Mouse (Mus musculus) lung, postnatal 36 days (tissue): ENCODE data around the gene Sytl3.
A peak's percentile ranks its signal among the peaks of the same experiment; 100 is the strongest.
"Not testable (repeated sequence)": the region's sequence is repeated elsewhere in the genome, so short reads cannot be mapped to it uniquely, and the experiment has no call there.

ENCODE experiments used
- DNase-seq: peaks from one replicate; pipeline ENCODE4 v3.0.0; 2022; ENCODE audit warnings: mixed read lengths

Sytl3 gene

DNA sequence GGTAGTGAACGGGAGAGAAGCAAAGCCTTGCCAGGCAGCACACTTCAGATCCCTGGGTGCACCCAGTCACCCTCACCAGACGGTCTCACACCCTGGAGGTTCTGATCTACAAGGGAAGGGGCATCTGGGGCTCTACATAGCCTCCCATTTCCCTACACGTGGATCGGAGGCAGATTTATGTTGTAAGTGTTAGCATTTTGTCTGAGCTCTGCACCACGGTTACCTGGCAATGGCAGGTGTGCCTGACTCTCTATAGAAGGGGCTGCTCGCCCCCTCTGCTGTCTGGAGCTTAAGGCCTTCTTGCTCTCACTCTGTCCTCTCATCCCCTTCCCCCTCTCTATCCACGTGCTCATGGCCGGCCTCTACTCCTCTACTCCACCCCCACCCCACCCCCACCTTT lies 37.6 kb downstream of the Sytl3 start:
- DNase-seq: not testable (repeated sequence)

- DNase-seq: peak; percentile 82
Observed at GRCm38 (mm10) chr17:6697224-6697775, 38.4 kb downstream of the Sytl3 start.

GRCm38 (mm10) chr17:6699502-6699901 lies 40.6 kb downstream of the Sytl3 start:
- DNase-seq: not testable (repeated sequence)

GRCm38 (mm10) chr17:6700077-6700476 lies 41.2 kb downstream of the Sytl3 start:
- DNase-seq: not testable (repeated sequence)

GRCm38 (mm10) chr17:6702625-6703221 lies 43.8 kb downstream of the Sytl3 start:
- DNase-seq: not testable (repeated sequence)

GRCm38 (mm10) chr17:6703381-6704270 lies 44.7 kb downstream of the Sytl3 start:
- peak; percentile 43 for DNase-seq

DNA sequence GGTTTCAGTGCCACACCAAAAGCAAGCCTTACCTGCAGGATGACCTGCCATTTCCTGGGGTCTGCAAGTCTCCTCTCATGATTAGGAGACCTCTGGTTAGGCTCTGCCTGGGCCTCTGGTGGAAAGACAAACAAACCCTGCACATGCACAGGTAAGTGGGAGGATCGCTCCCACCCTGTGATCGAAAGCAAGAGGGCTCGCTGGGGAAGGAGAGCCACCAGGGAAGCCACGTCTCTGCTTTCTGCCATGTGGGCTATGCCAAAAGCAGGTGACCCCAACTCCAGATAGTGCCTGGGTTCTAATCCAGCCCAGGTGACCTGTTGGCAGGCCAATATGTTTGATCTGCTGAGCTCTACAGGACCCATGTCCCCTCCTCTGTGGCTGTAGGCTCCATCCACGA lies 47.6 kb downstream of the Sytl3 start:
- not testable (repeated sequence) for DNase-seq

DNA sequence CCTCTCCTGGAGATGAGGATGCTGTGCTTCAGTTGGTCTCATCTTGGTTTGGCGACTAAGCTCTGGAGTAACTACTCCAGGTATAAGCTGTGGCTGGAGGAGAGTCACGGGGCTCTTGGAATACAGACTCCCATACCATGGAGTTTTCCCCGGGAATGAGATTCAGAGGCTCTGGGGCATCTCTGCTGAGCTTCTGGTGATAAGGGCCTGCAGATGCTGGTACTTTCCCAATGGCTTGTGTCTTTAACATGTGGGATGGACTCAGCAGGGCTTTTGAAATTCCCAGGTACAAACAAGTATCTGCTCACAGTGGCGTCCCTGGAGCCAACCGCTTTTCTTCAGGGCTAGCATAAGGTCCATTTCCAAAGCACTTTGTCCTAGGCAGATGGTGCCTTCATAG lies 48.5 kb downstream of the Sytl3 start:
- DNase-seq: not testable (repeated sequence)

DNA sequence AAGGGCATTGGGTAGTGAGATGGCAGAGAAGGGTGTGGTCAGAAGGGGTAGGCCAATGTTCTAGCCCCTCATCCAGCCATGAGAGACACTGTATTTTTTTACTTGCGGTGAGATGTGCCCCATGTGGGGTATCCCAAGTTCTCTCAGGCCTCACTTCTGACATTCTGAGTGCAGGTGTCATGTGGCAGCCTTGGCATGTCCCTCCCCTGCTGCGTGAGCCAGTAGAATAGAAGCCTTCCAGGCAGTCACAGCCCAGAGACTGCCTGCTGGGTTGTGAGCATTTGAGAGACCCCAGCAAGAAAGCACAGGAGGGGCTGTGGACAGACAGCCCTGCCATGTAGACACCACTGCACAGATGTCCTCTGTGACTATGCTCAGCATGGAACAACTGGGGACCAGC lies 49.3 kb downstream of the Sytl3 start:
- DNase-seq: not testable (repeated sequence)

DNA sequence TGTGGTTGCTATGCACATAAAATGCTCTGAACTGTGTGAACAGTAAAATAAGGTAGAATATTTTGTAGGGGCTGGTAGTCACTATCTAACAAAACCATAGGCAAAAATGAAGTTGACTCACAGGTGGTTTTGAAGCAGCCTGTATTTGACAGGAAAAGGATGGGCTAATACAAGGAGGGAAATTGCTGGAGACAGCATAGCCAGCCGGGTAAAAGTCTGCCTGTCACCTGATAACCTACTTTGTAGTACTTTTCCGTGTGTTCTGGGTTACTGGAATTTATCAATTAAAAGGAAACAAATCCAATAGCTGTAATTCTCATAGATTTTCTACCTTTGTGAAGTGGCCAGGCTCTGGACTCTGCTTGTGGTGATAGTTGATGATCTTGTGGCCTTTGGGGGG lies 54.6 kb downstream of the Sytl3 start:
- not testable (repeated sequence) for DNase-seq

- not testable (repeated sequence) for DNase-seq
Observed at GRCm38 (mm10) chr17:6713944-6714343, 55.1 kb downstream of the Sytl3 start.

DNA sequence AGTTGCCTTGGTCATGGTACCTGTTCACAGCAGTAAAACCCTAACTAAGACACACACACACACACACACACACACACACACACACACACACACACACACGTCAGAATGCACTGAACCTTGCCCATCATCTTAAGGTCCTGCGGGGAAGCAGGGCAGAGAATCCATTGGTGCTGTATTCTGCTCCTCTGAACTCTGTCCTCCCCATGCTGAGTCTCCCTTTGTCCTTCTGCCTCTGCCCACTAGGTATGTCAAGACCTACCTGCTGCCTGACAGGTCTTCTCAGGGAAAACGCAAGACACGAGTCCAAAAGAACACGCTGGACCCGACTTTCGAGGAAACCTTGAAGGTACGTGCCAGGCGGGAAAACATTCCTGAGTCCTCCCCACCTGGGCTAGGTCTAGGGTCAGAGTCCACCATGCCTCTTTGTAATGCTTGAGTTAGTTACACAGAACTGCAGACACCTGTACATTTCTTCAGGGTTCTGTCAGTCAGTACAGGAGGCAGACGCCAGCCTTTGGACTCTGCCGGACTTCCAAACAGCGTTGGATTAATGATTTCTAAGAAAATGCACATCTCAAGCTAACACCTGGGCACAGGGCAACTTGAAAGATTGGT lies 69.2 kb downstream of the Sytl3 start:
- DNase-seq: no peak

DNA sequence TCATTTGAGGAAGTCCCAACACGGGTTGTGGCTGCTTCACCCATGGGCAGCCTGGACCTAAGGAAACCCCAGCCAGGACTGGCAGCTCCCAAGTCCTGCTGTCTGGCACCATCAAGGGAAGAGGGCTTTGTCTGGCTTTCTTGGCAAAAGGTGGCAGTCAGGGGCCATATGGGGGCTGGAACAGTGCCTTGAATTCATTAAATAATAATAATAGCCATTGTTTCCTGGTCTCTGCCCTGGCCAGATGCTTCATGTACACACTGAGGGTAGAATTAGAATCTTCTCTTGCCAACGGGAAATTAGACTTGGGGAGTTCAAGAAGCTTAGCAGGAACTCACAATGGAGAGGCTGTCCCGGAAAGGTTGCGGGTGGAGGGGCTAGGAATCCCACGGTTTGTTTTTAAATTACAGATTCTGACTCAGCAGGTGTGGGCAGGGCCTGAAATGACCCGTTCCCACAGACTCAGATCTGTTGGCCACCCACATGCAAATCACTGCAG lies 70.4 kb downstream of the Sytl3 start:
- peak; percentile 73 for DNase-seq

DNA sequence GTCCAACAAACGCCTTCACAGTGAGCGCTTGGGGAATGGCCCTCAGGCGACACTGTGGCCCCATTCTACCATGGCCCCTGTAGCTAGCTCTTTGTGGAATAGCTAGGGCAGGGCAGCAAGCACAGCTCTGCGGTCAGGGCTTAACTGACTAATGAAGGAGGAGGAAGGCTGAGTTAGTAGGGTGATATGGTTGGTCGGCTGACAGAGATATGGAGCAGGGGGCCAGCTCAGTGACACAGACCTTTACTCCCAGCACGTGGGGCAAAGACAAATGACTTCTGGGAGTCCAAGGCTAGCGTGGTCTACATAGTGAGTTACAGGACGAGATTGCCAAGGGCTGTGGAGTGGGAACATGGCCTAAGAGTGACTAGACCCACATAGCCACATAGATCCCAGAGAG lies 72.2 kb downstream of the Sytl3 start:
- DNase-seq: no peak

- no peak for DNase-seq
Observed at GRCm38 (mm10) chr17:6731634-6732033, 72.7 kb downstream of the Sytl3 start.

DNA sequence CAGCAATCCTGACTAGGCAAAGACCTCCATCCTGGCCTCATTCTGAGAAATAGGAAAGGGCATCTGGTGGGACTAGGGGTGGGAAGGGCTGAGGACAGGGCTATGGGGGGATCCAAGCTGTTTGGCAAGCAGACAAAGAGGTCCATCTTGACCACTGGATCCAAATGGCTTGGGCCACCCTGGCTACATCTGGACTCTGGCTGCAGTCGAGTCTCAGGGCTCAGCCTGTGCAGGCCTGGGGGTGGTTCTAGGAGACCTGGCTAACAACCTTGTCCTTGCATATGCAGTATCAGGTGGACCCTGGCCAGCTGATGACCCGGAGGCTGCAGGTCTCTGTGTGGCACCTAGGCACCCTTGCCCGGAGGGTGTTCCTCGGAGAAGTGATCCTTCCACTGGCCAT lies 73.8 kb downstream of the Sytl3 start:
- DNase-seq: no peak

DNA sequence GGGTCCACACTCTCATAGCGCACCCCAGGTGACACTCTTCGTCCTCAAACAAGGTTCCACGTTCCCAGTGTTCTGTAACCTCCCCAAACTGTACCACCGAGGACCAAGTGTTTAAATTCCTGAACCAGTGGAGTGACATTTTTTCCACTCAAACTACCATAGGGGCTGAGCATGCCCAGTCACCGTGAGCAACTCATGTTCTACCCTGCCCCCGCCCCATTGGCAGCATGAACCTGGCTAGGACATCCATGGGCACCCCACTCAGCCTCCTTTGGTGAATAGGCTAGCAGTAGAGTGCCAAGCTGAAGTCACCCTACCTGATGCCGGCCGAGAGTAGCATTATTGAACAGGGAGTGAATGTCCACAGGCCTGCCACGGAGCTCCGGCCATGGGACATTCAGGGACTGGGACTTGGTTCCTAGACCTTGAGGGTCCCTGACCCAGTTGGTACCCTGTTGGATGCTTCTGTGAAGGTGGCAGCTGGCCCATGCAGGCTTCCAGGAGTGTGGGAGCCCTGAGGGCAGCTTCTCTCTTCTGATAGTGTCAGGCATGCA lies 74.5 kb downstream of the Sytl3 start:
- DNase-seq: no peak

DNA sequence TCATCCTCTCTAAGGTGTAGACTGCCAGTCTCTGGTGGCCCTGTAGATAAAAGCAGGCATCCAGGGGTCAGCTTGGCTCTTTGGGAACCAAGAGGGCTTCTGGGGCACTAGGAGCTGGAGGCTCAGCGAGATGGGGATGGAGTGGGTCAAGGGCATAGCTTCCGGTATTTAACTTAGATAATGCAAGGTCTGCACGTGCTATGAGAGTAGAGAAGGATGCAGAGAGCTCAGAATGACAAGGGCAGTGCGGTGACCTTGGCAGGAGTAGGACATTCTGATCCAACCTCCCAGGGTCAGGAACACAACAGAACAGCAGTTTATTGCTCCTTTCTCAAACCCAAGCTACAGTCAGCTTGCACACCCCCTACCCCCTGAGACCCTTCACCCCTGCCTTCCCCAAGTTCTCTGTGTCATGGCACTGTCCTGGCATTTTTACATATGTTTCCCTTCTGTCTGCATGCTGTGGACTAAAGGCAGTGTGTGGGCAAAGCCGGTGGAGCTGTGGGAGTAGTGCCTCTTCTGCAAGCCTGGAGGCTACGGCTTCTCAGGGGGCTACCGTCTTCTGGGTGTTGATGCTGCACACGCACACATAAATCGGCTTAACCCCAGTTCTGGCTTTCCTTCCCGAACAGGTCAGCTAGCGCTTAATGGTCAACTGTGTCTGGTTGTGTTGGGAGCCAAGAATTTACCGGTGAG lies 76.0 kb downstream of the Sytl3 start:
- DNase-seq: no peak

GRCm38 (mm10) chr17:6736306-6737272 lies 77.7 kb downstream of the Sytl3 start:
- no peak for DNase-seq

GRCm38 (mm10) chr17:6737273-6737997 lies 78.5 kb downstream of the Sytl3 start:
- DNase-seq: no peak
